Mouse (Mus musculus): ENCODE measurements around the gene Atp2b4.
A peak's percentile ranks its signal among the peaks of the same experiment; 100 is the strongest.
"Not testable (repeated sequence)": the region's sequence is repeated elsewhere in the genome, so short reads cannot be mapped to it uniquely, and the experiment has no call there.

- peak; percentile 39 for TF ChIP-seq CTCF (conservative IDR thresholded peaks at IDR 0.05; ENCODE audit: insufficient read depth, insufficient read length, low read depth, low read length)
- TF ChIP-seq POLR2A (IDR thresholded peaks at IDR 0.05; ENCODE audit: low read depth, low read length) = not testable (repeated sequence)
These were observed 99.0 kb downstream of the Atp2b4 start for GRCm38 (mm10) chr1:133701824-133702223.

Measured in kidney, adult 2 months (tissue).